Mouse (Mus musculus): ENCODE measurements at regions not wholly inside any gene's neighbourhood (a gene's known extent, or its start where the extent isn't known, plus 50 kb on each side); places are given as distances from the start of the nearest gene placed in this dataset.

DNA sequence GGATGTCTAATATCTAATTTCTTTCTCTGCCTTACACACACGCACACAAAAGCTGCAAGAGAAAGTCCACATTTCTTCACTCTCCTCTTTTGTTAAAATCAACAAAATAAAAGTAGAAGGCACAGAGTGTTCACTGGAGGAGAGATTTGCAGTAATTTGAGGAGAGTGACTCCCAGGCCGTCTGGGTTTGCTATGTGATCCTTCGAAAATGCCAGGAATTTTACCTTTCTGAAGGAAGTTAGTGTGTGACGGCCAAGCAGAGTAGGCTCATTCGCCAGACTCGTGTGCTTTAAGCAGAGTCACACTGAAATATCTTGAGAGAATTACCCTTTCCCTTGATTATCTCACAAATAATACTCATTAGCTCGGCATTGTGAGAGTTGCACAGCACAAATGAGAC lies 216.0 kb downstream of the Rnd3 start:
- DNase-seq (ENCODE audit: low spot score in 2 of 2) = no peak

DNA sequence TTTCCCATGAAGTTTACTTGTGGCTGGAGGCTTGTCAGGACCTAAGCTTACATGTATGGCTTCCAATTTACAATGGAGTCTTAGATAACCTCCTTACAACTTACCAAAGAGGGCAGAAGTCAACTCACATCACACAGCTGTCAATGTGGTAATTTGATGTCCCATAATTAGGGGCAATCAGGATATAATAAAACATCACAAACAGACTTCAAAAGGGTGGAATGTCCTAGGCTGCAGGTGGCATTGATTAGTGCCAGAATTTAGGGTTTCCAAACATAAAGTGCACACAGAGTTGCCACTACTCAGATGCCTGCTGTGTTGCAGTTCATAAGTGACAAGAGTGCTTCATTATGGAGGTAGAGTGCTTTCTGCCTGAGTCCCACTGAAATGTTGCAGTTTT lies 227.9 kb downstream of the Rnd3 start:
- no peak for DNase-seq (ENCODE audit: low spot score in 2 of 2)

DNA sequence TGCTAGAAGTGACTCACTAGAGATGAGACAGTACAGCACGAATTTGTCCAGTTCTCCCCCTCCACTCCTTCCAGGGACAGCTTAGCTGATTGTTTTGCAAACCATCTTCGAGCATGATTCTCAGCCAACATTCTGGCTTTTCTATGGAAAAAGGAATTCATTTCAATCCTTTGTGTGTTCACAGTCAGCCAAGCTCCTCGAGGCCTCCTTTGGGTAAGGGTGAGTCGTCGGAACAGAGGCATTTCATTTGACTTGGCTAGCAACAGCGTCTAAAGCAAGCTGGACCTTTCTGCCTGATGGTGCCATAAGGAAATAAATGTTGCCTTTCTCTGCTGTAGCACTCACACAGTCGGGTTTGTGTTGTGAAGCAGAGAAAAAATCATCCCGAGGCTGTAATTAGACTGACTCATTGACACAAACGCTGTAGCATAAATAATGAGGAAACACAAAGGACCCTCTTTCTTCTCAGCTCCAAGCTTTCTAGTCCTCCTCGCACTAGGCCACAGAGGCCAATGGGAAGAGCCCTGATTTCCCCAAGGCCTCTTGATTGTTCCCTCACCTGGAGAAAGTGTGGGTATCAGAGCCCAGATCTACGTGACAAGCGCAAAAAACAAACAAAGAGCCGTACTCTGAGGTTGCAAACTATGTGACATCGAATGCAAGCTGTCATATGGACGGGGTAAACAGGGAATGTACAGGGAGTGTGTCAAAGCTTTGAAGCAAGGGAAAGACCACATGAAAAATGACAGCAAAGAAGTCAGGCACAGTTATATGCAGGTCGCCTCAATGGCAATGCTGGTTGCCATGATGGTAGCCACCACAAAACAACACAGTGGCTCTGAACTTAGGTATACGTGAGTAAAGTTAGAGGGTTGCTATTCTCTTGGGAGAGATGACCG lies 232.3 kb downstream of the Rnd3 start:
- peak in 1 of 2 experiments; percentile 17 for DNase-seq (ENCODE audit: low spot score in 2 of 2)

DNA sequence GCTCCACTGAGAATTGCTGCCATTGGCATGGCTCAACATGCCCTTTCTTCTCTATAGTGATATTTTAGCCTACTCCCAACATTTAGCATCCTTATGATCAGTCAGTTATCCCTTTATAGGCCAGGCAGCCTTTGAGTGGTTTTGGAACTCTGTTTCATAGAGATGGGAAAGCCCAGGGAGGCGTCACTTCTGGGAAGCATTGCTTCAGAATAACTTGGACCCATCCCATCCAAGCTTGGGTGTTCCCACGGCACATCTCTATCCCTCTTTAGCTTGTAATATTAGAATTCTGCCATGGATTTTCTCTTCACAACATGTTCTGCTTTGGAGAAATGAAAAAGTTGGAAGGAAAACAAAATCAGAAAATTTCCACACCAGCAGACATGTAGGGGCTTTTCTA lies 233.8 kb downstream of the Rnd3 start:
- DNase-seq (ENCODE audit: low spot score in 2 of 2) = no peak

DNA sequence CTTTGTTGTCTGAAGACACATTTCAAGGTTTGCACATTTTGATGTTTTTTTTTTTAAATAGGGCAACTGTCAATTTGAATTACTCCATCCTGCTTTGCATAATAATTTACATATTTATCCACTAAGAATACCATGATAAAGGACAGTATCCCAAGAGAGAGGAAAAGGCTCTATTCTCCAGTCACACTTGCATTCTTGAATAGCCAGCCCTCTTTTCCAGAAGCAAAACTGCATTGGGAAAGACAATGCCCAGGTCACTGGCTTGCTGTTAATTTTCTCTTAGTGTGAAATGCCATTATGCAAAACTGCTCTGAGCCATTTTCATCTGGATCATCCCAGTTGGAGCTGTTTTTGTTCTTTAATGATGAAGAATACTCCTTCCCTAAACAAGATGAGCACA lies 234.7 kb downstream of the Rnd3 start:
- DNase-seq (ENCODE audit: low spot score in 2 of 2) = no peak

DNA sequence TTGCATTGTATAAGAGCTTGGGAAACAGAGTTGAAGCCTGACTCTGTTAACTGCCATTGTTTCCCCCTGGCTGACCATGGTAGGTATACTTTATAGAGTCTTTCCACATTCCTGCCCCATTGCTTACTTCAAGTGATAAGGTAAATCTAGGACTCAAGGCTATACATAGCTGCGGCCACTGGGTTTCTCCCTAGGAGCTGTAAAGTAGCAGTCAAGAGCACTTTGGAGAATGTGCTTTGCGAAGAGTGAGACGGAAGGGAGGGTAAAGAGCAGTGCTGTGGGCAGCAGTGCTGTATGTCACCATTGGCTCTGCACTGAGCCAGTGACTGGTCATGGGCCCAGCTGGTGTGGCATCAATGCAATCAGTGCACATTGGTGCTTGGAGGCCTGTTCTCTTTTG lies 240.1 kb downstream of the Rnd3 start:
- DNase-seq (ENCODE audit: low spot score in 2 of 2) = no peak

DNA sequence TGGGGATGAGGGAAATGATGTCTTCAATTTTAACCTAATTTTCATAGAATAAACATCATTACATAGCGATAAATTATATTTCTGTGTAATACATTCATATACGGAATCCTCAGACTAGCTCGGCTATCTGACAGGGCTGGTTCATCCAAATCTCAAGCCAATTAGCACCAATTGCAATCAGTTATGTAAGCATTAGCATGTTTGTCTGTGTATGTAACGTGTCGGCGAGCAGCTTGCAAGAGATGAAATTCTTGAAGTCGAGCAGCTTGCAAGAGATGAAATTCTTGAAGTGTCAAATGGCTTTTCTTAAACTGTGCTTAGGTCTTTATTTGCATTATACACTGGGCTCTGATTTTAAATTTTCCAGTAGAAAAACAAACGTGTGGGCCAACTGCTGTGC lies 246.2 kb downstream of the Rnd3 start:
- no peak for DNase-seq (ENCODE audit: low spot score in 2 of 2)

DNA sequence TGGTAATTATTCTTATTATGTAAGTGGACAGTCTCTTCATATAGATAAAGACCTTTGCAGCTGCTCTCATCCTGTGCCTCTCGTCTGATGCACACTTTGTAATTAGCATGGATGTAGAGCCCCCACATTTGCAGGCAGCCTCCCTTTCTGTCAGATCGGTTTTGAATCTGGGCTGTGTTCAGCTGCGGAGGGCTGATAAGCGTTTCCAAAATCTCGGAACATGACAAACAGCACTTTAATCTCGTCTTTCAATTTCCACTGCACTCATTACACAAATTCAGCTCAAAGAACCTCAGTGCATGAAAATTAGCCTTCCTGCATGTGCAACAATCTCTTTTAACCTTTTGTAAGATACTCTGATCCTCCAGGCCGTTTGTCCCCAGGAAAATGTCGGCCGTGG lies 246.7 kb downstream of the Rnd3 start:
- no peak for DNase-seq (ENCODE audit: low spot score in 2 of 2)

DNA sequence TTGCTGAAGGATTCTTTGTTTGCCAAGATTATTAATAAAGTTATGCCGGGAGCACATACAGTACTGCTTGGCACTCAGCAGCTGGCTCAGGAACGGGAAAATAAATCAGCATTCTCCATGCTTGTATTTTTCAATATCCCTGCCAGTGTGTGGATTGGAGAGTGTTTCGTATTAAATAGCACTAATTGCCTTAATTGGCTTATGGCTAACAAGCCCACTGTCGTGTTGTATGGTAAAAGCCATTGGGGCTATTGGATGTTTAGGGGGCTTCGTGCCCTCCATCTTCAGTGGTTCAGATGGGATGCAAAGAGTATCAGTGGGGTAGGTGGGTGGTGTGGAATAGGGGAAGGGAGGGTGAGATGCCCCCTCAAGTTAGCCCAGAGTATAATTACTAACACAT lies 259.9 kb downstream of the Rnd3 start:
- no peak for DNase-seq (ENCODE audit: low spot score in 2 of 2)

DNA sequence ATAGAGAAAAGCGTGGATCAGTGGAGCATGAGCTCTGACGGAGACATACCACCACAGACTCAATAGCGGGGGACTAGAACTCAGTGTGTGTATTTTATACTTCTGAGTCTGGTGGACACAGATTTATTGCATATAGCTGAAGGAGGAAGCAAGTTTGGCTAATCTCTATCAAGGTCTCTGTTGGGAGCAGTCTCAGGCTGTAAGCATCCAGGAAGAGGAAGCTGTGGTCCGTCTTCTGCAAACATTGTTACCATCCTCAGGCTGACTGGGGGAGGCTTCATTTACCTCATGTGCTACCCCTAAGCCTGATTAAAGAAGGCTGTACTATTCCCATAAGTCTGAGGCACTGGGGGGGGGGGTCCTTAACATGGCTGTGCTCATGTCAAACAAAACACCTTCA lies 261.0 kb downstream of the Rnd3 start:
- no peak for DNase-seq (ENCODE audit: low spot score in 2 of 2)

DNA sequence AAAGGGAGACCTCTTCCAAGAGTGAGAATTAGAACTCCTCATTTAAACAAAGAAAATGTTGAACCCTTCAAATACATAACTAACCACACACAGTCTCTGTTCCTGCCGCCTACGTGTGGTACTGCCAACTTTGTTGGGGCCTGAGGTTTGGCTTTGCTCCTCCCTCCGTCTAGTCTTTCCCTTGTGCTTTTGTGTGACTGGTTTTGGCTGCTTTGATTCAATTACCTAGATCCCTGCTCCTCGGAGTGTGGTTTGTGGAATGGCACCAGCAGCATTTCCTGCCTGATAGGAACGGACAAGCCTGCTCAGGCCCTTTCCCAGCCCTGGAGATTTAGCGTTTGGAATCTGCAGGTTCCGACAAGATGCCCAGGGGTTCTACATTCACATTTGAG lies 263.0 kb downstream of the Rnd3 start:
- DNase-seq (ENCODE audit: low spot score in 2 of 2) = no peak

DNA sequence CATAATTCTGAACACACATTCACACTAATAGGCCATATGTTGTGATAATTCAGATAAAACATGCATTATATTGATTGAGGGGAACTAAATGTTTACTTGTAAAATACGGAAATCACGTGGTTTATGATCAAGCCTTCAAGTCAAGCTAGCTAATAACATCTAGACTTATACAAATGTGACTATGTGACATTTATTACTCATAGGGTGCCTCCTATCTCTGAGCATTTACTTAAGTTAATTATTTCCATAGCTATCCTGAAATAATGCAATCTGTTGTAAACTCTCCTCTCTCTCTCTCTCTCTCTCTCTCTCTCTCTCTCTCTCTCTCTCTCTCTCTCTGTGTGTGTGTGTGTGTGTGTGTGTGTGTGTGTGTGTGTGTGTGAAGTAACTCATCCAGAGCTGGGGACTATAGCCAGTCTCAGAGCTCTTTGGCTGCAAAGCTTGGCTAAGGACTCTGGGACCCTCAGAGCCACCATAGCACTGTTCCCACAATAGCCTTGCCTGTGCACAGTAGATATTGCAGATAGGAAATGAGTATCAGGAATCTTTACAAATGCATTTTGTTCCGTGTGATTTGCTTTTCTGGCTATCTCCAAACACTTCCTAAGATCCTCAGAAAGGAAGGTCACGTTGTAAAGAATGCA lies 263.5 kb downstream of the Rnd3 start:
- no peak for DNase-seq (ENCODE audit: low spot score in 2 of 2)

DNA sequence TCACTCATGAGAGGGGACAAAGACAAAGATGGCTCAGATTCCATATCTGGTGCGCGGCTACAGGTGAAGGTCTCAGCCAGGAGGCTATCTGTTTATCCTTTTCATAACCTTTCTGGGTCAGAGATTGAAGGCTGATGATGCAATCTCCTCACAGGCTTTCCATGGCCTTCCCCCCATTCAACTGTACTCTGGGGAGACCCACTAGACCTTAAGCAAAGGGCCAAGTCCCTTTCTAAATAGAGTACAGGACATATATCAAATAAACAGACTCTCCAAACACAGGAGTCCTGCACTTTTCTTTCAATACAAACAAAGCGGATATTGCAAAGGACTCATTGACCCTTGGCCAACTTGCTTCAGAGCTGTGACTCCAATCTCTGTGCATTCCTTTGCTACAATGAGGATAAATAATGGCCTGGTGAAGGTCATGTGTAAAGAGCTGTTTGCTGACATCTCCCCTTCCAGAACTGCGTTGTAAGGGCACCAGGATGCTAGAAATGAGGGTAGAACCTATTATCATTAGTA lies 267.3 kb downstream of the Rnd3 start:
- no peak for DNase-seq (ENCODE audit: low spot score in 2 of 2)

DNA sequence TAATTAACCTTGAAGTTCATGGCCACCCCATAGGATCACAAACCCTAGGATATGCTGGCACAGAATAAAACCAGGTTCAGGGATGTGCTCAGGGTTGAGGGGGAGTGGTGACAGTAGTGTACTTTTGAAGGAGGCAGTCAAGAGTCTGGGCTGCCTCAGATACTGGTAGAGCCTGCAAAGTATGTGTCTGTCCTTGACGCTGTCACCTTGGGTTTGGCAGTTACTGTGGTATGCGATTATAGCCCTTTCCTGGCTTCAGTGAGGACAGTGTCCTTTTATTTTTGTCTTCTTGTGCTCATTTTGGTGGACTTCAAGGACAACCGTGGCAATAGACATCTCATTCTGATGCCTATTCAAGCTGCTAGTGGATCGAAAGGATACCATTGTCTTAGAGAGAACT lies 268.1 kb downstream of the Rnd3 start:
- no peak for DNase-seq (ENCODE audit: low spot score in 2 of 2)

DNA sequence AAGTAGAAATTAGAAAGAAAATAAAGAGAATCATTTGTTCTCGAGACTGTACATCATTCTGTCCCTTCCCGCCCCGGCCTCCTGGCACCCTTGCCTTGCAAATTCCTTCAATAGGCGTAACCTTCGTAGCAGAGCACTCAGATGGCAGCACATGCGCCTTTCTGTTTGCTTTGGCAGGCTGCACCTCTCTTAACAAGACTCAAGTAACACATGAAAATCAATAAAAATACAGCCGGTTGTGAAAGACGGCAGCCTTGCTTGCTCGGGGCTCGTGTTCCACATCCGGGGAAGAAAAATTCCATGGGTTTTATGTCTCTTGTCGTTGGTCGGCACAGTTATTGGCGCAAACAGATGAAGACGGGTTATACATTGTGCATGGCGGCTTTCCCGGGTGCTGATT lies 271.2 kb downstream of the Rnd3 start:
- DNase-seq (ENCODE audit: low spot score in 2 of 2) = no peak

DNA sequence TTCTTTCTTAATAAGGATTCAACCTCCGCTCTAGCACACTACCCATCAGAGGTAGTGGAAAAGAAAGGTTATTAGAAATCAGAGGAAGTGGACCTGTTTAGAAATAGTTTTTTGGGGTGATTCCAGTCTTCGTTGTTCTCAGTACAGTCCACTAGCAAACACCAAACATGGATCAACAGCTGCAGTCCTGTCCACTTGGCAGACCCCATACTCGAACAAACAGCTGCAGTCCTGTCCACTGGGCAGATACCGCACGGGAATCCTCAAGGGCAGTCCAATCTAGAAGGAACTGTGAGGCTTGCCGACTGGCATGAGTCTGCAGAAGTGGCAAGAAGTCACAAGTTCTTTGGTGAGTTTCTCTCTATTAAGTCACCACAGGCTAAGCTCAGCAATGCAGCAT lies 273.8 kb downstream of the Rnd3 start:
- no peak for DNase-seq (ENCODE audit: low spot score in 2 of 2)

DNA sequence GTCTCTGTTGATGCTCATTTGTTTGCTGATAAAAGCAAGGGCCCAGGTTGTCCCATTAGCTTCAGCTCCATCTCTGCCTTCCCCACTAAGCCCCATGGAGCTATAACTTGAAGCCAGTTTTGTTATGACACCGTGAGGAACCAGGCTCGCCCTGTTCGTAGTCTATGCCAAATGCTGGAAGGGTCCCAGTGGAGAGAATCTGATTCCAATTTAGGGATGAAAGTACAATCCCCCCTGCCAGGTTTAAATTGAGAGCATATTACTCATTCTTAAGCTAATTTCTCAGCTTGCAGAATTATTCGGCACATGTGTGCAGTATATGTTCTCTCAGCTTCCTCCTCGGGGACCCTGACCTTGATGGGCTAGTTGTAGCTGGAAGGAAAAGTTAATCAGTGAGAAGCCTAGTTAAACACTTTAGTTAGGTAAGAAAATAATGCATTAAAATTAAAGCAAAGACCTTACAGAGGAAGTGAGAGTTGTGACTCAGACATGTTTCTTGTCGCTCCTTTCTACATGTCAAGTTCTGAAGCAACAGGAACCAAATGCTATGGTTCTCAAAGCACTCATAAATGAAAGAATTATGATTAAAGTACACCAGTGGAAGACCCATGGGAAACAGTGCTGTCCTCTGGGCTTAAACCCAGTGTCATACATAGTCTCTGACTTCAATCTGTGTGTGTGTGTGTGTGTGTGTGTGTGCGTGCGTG lies 295.2 kb downstream of the Rnd3 start:
- DNase-seq (ENCODE audit: low spot score in 2 of 2) = no peak

DNA sequence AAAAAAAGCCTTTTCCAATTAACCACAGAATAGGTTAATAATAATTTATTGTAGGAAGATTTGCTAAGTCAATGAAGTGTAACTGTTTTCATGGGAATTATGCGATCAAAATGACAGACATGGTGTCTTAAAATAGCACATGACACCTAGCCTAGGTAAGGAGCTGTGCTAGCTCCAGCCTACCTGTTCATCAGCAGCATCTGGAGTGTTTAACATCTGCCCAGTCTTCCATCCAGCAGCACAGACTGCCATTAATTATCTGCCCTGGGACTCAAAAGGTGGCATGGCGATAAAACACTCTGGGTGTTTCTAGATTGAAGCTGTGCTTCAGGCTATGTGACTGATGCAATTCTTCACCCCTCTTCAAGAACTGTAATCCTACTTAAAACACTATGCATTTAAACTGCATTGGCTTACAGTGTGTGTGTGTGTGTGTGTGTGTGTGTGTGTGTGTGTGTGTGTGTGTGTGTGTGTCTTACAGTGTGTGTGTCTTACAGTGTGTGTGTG lies 296.4 kb downstream of the Rnd3 start:
- no peak for DNase-seq (ENCODE audit: low spot score in 2 of 2)

DNA sequence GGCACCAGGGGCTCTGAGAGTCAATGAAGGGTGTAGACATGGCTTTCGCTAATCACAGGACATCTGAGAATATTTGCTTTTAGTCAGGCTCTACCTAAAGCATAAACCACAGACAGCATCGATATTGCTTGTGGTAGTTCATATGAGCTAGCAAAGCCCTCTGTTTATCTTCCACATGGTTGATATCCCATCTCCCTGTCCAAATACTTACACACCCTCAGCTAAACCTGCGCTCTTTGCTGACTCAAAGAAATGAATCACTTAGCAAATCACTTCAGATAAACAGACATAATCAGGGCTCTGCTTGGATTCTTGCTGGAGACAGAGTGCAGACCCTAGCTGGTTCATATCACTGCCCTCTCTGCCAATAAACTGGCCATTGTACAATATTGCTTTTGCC lies 298.8 kb downstream of the Rnd3 start:
- no peak for DNase-seq (ENCODE audit: low spot score in 2 of 2)

DNA sequence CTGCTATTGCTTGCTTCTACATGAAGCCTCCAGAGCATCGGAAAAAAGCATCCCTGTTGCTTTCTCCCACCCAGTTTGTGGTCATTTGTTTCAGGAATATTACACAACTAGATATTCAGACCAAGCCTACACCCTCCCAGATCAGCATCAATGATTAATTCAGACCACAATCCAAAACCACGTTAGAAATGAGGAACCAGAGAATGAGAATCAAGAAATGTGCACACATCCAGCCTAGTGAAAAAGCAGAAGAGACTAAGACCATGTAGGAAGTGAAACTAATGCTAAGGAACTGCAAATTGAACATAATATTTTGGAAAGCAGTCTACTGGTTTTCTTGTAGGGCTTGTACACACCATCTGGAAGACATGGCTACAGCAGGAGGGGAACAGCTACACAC lies 307.0 kb downstream of the Rnd3 start:
- no peak for DNase-seq (ENCODE audit: low spot score in 2 of 2)

DNA sequence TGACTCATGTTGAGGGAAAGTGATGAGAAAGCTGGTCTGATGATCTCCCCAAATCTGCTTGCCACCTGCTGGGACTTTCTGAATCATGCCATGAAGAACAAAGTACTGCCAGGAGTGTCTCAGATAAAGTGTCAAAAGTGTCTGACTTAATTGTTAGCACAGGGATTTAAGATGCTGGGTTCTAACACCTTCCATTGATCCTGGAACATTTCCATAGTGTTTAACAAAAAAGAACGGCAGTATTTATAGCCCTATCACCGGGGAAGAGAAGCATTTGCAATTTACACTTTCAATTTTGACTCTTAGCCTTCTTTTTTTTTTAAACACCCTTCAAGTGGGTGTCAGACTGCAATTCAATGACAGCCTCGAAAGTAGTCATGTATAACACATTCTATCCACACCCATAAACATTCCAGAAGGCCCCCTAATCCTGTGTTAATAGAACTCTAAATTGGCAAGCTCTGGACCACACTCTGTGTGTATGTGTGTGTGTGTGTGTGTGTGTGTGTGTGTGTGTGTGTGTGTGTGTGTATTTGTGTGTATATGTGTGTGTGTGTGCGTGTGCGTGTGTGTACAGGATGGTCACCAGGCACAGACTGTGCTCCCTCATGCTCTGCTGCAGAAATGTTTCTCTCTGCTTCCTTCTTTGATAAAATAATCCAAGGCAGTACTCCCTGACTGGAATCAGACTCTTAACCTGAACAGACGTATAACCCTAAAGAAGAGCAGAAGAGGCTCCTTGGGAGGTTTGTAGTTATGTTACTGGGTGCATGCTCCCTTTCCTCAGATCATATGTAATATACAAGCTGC lies 313.2 kb downstream of the Rnd3 start:
- no peak for DNase-seq (ENCODE audit: low spot score in 2 of 2)

DNA sequence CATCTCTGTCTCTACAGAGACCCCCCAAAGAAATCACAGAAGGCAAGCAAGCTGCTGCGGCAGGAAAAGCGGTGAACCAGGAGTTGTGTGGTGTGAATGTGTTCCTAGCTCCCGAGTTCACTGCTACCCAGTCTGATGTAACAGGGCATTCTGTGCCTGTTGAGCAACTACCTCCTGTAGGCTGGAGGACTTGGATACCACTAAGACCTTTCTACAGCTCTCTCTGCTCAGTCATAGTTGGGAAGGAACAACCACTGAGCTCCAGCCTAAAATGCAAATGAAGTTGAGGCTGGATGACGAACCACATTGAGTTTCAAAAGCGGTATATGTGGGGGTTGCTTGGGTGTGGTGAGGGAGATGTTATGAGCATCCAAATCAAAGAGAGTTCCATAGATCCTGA lies 315.1 kb downstream of the Rnd3 start:
- DNase-seq (ENCODE audit: low spot score in 2 of 2) = no peak
